Comparison of ENCODE assay signal across 30 mouse cellular contexts in genomic region chr8:53892770-53893169, GRCm38 (mm10).
A peak's percentile ranks its signal among the peaks of the same experiment; 100 is the strongest.
DNase-seq lines count a peak whose midpoint lies in the region; ATAC-seq and TF ChIP-seq lines count a peak whose summit lies in the region.
"Had no signal": no experiment of that assay in that cellular context is flagged by ENCODE, and none has a peak within 500 bp of the region (broad histone marks: within the 10 kb centered on the region; RNA-seq: fewer than 3 reads in every experiment).

No protein-coding gene starts in this region.

- H3K4me1 ChIP-seq in forebrain, embryonic 14.5 days (ENCODE audit: control insufficient read depth, insufficient read depth, low read length) = no peaks in the 10 kb centered on the region
- no peaks in the 10 kb centered on the region for H3K4me1 ChIP-seq in forebrain, embryonic 12.5 days
- no peaks in the 10 kb centered on the region for H3K4me1 ChIP-seq in forebrain, postnatal 0 days (ENCODE audit: insufficient read depth)
- H3K4me1 ChIP-seq: kidney, embryonic 15.5 days; limb, embryonic 15.5 days; midbrain, embryonic 15.5 days; neural tube, embryonic 13.5 days; stomach, embryonic 15.5 days had no signal

- H3K27me3 ChIP-seq in forebrain, embryonic 14.5 days (replicated peaks; ENCODE audit: control insufficient read depth, insufficient read depth, low read length) = no peaks in the 10 kb centered on the region
- no peaks in the 10 kb centered on the region for H3K27me3 ChIP-seq in forebrain, embryonic 12.5 days
- no peaks in the 10 kb centered on the region for H3K27me3 ChIP-seq in forebrain, postnatal 0 days (ENCODE audit: insufficient read depth, low read length)
- H3K27me3 ChIP-seq: CH12.LX; kidney, embryonic 15.5 days; limb, embryonic 15.5 days; midbrain, embryonic 15.5 days; neural tube, embryonic 13.5 days; Patski; stomach, embryonic 15.5 days had no signal

- no peak for TF ChIP-seq POLR2A in brain, embryonic 14.5 days (IDR thresholded peaks at IDR 0.05; ENCODE audit: borderline replicate concordance, extremely low read depth, insufficient read depth, insufficient read length, poor library complexity, severe bottlenecking)

- intact Hi-C loops in left cerebral cortex, postnatal 14 days (cut with DNase I) = no loop called here
- intact Hi-C loops in left cerebral cortex, postnatal 36 days (cut with DNase I) = no loop called here

- peak; percentile 84 for DNase-seq in forebrain, embryonic 14.5 days (ENCODE audit: low spot score)
- DNase-seq in left cerebral cortex, postnatal 14 days (ENCODE audit: low spot score in 2 of 2) = peak; percentile 6 to 9
- DNase-seq in left cerebral cortex, postnatal 36 days (ENCODE audit: low spot score in 2 of 2) = no peak
- DNase-seq in brain, embryonic 14.5 days (ENCODE audit: low read depth) = peak; percentile 89
- peak; percentile 68 for DNase-seq in forebrain, postnatal 0 days
- no peak for DNase-seq in urinary bladder, postnatal 25 days (ENCODE audit: low spot score)
- DNase-seq: adrenal gland, adult 2 months; B cell, adult 2 months; gastrocnemius, postnatal 14 days; heart, adult 11 months; kidney, adult 11 months; kidney, postnatal 36 days; layer of hippocampus, postnatal 36 days; lung, embryonic 14.5 days; retina, postnatal 1 day; right cerebral cortex, postnatal 4 days; thymus, adult 2 months; thymus, postnatal 4 days had no signal

- no peak overlapping the region for H3K27ac ChIP-seq in forebrain, embryonic 14.5 days (ENCODE audit: low read depth, low read length)
- no peak overlapping the region for H3K27ac ChIP-seq in forebrain, embryonic 12.5 days
- no peak overlapping the region for H3K27ac ChIP-seq in forebrain, postnatal 0 days (ENCODE audit: low read depth, low read length)
- H3K27ac ChIP-seq: kidney, embryonic 15.5 days; limb, embryonic 15.5 days; liver, embryonic 14.5 days; midbrain, embryonic 15.5 days; neural tube, embryonic 13.5 days; stomach, embryonic 15.5 days had no signal

- H3K9ac ChIP-seq in forebrain, embryonic 14.5 days (ENCODE audit: low read length) = no peak overlapping the region
- H3K9ac ChIP-seq in forebrain, embryonic 12.5 days = no peak overlapping the region
- H3K9ac ChIP-seq in forebrain, postnatal 0 days = no peak overlapping the region
- H3K9ac ChIP-seq: kidney, embryonic 15.5 days; limb, embryonic 15.5 days; liver, embryonic 14.5 days; lung, embryonic 14.5 days; midbrain, embryonic 15.5 days; neural tube, embryonic 13.5 days; stomach, embryonic 15.5 days had no signal

- H3K9me3 ChIP-seq in forebrain, embryonic 14.5 days (replicated peaks; ENCODE audit: control insufficient read depth, low read length) = no peaks in the 10 kb centered on the region
- no peaks in the 10 kb centered on the region for H3K9me3 ChIP-seq in forebrain, embryonic 12.5 days
- H3K9me3 ChIP-seq in forebrain, postnatal 0 days (ENCODE audit: low read length) = no peaks in the 10 kb centered on the region
- H3K9me3 ChIP-seq: G1E; kidney, embryonic 15.5 days; limb, embryonic 15.5 days; midbrain, embryonic 15.5 days; neural tube, embryonic 13.5 days; stomach, embryonic 15.5 days had no signal

- no peaks in the 10 kb centered on the region for H3K36me3 ChIP-seq in forebrain, embryonic 14.5 days (ENCODE audit: control insufficient read depth, insufficient read depth, low read length)
- no peaks in the 10 kb centered on the region for H3K36me3 ChIP-seq in forebrain, embryonic 12.5 days (replicated peaks)
- no peaks in the 10 kb centered on the region for H3K36me3 ChIP-seq in forebrain, postnatal 0 days (ENCODE audit: insufficient read depth)
- H3K36me3 ChIP-seq: G1E; kidney, embryonic 15.5 days; limb, embryonic 15.5 days; midbrain, embryonic 15.5 days; neural tube, embryonic 13.5 days; stomach, embryonic 15.5 days had no signal

- 53% methylated on average over 3 of the region's 3 CpGs for WGBS in forebrain, embryonic 14.5 days
- 83% methylated on average over 3 of the region's 3 CpGs for WGBS in forebrain, embryonic 12.5 days
- 44% methylated on average over 3 of the region's 3 CpGs for WGBS in forebrain, postnatal 0 days

- H3K4me3 ChIP-seq in forebrain, embryonic 14.5 days (ENCODE audit: low read depth, low read length) = no peak overlapping the region
- H3K4me3 ChIP-seq in forebrain, embryonic 12.5 days (replicated peaks) = no peak overlapping the region
- H3K4me3 ChIP-seq in forebrain, postnatal 0 days (ENCODE audit: low read depth, low read length) = no peak overlapping the region
- H3K4me3 ChIP-seq: kidney, embryonic 15.5 days; limb, embryonic 15.5 days; midbrain, embryonic 15.5 days; myocyte; neural tube, embryonic 13.5 days; stomach, embryonic 15.5 days had no signal

- TF ChIP-seq CTCF in brain, embryonic 14.5 days (IDR thresholded peaks at IDR 0.05; ENCODE audit: borderline replicate concordance, extremely low read depth, insufficient read depth, insufficient read length) = no peak
- TF ChIP-seq CTCF in forebrain, postnatal 0 days (IDR thresholded peaks at IDR 0.05; ENCODE audit: low read depth) = no peak

- peak; percentile 88 for ATAC-seq in forebrain, embryonic 14.5 days
- no peak for ATAC-seq in forebrain, embryonic 12.5 days (ENCODE audit: low FRiP score)
- peak; percentile 91 for ATAC-seq in forebrain, postnatal 0 days
- ATAC-seq: midbrain, embryonic 15.5 days; Patski had no signal

- H3K4me2 ChIP-seq in forebrain, embryonic 14.5 days (ENCODE audit: low read length) = no peak overlapping the region
- no peak overlapping the region for H3K4me2 ChIP-seq in forebrain, embryonic 12.5 days
- H3K4me2 ChIP-seq in forebrain, postnatal 0 days (ENCODE audit: low read depth) = no peak overlapping the region
- H3K4me2 ChIP-seq: heart, embryonic 11.5 days; kidney, embryonic 15.5 days; limb, embryonic 15.5 days; lung, embryonic 14.5 days; midbrain, embryonic 15.5 days; neural tube, embryonic 13.5 days; stomach, embryonic 15.5 days had no signal

Comparison
In these comparisons a context has a peak if more than half of its experiments do, and no peak if none do; other contexts are left out.
1. DNase-seq: peak in forebrain, embryonic 14.5 days (single experiment), left cerebral cortex, postnatal 14 days (2 of 2), brain, embryonic 14.5 days (single experiment) and forebrain, postnatal 0 days (single experiment); none in left cerebral cortex, postnatal 36 days (0 of 2) and urinary bladder, postnatal 25 days (single experiment).